Mouse (Mus musculus) CH12.LX (cell line): Measurements from ENCODE around the gene Rnf144b.

ENCODE experiments used
- CHD1 ChIP-seq: IDR thresholded peaks from 2 replicates; pipeline ENCODE4 v1.6.1; 2012; ENCODE audit warnings: low read depth, low read length, improper control_type of control experiment, inconsistent platforms
- CTCF ChIP-seq, 2 experiments: IDR thresholded peaks in 1 of 2; conservative IDR thresholded peaks in 1 of 2; 2 replicates each; pipeline ENCODE4 v1.5.1; 2011 to 2012; ENCODE audit warnings: low read depth in 2 of 2, low read length in 2 of 2, improper control_type of control experiment in 1 of 2, inconsistent platforms in 1 of 2, mild to moderate bottlenecking in 1 of 2, moderate library complexity in 1 of 2
- JUND ChIP-seq: conservative IDR thresholded peaks from 2 replicates; pipeline ENCODE4 v1.6.1; 2011; ENCODE audit warnings: low read depth, low read length, improper control_type of control experiment
- PAX5 ChIP-seq: IDR thresholded peaks from 2 replicates; pipeline ENCODE4 v1.6.1; 2012; ENCODE audit warnings: low read length, inconsistent platforms, mixed read lengths
- POLR2A ChIP-seq: IDR thresholded peaks from 2 replicates; pipeline ENCODE4 v1.6.1; 2011; ENCODE audit warnings: low read depth, mild to moderate bottlenecking, improper control_type of control experiment, low read length

- TF ChIP-seq CTCF (conservative IDR thresholded peaks at IDR 0.05 in 1 of 2, IDR thresholded peaks at IDR 0.05 in 1 of 2; ENCODE audit: low read depth in 2 of 2, low read length in 2 of 2) (no peak), POLR2A (no peak), PAX5 (no peak), JUND (no peak), CHD1 (no peak)
Observed at GRCm38 (mm10) chr13:47111185-47111584, 11.3 kb upstream of the Rnf144b start.
